Mouse (Mus musculus) G1E (cell line): Measurements from ENCODE around the gene Cbx4.

Source experiments
- CTCF ChIP-seq: IDR thresholded peaks from 2 replicates; pipeline ENCODE4 v1.5.1; 2012; ENCODE audit warnings: low read depth, low read length, inconsistent platforms, mixed read lengths
- GATA1 ChIP-seq: IDR thresholded peaks from 2 replicates; pipeline ENCODE4 v1.6.1; 2012; ENCODE audit warnings: borderline replicate concordance, low read length, inconsistent platforms, mixed read lengths
- GATA2 ChIP-seq: IDR thresholded peaks from 2 replicates; pipeline ENCODE4 v1.6.1; 2012; ENCODE audit warnings: low read depth, low read length, inconsistent platforms, borderline replicate concordance

GRCm38 (mm10) chr11:119090076-119090960 is 4.3 kb upstream of the Cbx4 start:
- no peak for TF ChIP-seq GATA1
- TF ChIP-seq CTCF, result no peak
- no peak for TF ChIP-seq GATA2
